Mouse (Mus musculus): Measurements from ENCODE around the gene Nol3.

Gene Nol3

GRCm38 (mm10) chr8:105309142-105309847, 33.4 kb downstream of the Nol3 start:
- no peak for DNase-seq (ENCODE audit: low read depth)

- no peak for DNase-seq (ENCODE audit: low read depth)
Observed at GRCm38 (mm10) chr8:105310118-105310517, 34.2 kb downstream of the Nol3 start.

- DNase-seq (ENCODE audit: low read depth): no peak
Observed at GRCm38 (mm10) chr8:105311718-105312117, 35.8 kb downstream of the Nol3 start.

GRCm38 (mm10) chr8:105312891-105313481, 37.0 kb downstream of the Nol3 start:
- no peak for DNase-seq (ENCODE audit: low read depth)

- no peak for DNase-seq (ENCODE audit: low read depth)
Observed at GRCm38 (mm10) chr8:105313622-105314402, 37.9 kb downstream of the Nol3 start.

- no peak for DNase-seq (ENCODE audit: low read depth)
Observed at GRCm38 (mm10) chr8:105315073-105315769, 39.3 kb downstream of the Nol3 start.

- DNase-seq (ENCODE audit: low read depth): no peak
Observed at GRCm38 (mm10) chr8:105317941-105318340, 42.0 kb downstream of the Nol3 start.

GRCm38 (mm10) chr8:105318662-105319190, 42.8 kb downstream of the Nol3 start:
- no peak for DNase-seq (ENCODE audit: low read depth)

GRCm38 (mm10) chr8:105323183-105323582, 47.2 kb downstream of the Nol3 start:
- DNase-seq (ENCODE audit: low read depth): no peak

- DNase-seq (ENCODE audit: low read depth): no peak
Observed at GRCm38 (mm10) chr8:105325641-105326093, 49.7 kb downstream of the Nol3 start.

GRCm38 (mm10) chr8:105326141-105326672, 50.3 kb downstream of the Nol3 start, which contains the start of the genes Lrrc29 and Tmem208:
TSS of gene Lrrc29 (minus strand) at chr8:105326278.
TSS of gene Tmem208 (plus strand) at chr8:105326354.
- peak; percentile 96 for DNase-seq (ENCODE audit: low read depth)

- DNase-seq (ENCODE audit: low read depth): no peak
Observed at GRCm38 (mm10) chr8:105326968-105327367, 51.0 kb downstream of the Nol3 start.

- no peak for DNase-seq (ENCODE audit: low read depth)
Observed at GRCm38 (mm10) chr8:105330325-105330724, 54.4 kb downstream of the Nol3 start.

GRCm38 (mm10) chr8:105331469-105331868, 55.5 kb downstream of the Nol3 start:
- no peak for DNase-seq (ENCODE audit: low read depth)
